Mouse (Mus musculus) thymus, postnatal 14 days (tissue): ENCODE measurements around the gene Cnfn.
"Not testable (repeated sequence)": the region's sequence is repeated elsewhere in the genome, so short reads cannot be mapped to it uniquely, and the experiment has no call there.

Experiments
- DNase-seq: peaks from one replicate; pipeline ENCODE4 v3.0.0; 2021

Cnfn gene

GRCm38 (mm10) chr7:25369058-25369749 lies at the start of gene Cnfn:
Gene Cnfn, minus strand, starts transcription at chr7:25369724.
- DNase-seq: no peak

DNA sequence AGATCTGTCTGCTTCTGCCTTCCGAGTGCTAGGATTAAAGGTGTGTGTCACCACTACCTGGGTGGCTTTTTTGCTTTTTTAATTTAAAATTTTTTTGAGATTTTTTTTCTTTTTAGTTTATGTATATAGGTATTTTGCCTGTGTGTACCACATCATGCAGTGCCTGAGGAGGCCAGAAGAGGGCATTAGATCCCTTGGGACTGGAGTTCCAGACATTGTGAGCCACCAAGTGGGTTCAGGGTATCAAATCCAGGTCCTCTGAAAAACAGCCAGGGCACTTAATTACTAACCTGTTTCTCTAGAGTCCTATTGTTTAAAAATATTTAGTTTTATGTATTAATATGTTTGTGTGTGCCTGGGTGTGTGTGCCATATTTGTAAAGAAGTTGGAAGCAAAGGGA lies 48.1 kb upstream of the Cnfn start:
- peak; percentile 51 for DNase-seq

DNA sequence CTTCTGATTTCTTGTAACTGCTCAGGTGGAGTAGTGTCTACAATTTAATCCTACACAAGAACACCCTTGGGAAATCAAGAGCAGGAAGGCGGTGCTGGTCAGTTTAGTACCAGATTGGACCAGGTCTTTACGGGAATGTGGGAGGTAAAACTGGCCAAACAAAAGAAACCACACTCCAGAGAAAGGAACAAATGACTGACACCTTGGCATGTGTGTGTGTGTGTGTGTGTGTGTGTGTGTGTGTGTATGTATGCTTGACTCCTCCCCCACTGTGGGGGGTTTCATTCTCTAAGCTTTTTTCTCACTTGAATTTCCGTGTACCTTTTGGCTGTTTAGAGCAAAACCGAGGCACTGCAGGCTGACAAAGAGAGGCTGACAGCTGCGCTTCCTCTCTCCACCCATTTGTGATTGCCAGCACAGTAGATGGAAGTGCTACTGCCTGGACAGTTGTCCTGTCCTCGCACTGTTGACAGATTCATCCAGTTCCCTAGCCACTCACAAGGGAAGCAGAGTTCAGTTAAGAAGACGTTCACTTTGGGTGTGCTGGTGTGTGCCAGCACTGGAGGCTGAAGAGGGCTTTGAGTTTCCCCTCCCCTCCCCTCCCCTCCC lies 43.4 kb upstream of the Cnfn start, which contains the start of gene Cxcl17:
Gene Cxcl17, minus strand, starts transcription at position 54 of the 609 bp plus-strand sequence.
- no peak for DNase-seq

DNA sequence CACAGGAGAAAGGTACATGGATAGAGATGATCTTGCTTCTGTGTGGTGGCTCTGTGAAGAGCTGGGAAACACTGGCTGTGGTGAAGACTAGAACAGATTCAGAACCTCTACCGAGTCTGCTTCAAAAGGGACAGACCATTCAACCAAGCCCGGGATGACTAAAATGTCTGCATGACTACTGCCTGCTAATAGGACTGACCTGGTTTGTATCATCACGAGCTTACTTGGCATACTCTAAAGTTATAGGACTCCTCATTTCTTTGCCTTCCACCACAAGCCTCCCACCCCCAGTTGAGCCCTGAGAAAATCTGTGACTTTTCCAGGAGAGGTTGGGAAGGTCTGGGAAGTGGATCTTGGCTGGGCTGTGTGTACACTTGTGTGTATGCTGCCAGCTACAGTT lies 42.3 kb upstream of the Cnfn start:
- DNase-seq: no peak

DNA sequence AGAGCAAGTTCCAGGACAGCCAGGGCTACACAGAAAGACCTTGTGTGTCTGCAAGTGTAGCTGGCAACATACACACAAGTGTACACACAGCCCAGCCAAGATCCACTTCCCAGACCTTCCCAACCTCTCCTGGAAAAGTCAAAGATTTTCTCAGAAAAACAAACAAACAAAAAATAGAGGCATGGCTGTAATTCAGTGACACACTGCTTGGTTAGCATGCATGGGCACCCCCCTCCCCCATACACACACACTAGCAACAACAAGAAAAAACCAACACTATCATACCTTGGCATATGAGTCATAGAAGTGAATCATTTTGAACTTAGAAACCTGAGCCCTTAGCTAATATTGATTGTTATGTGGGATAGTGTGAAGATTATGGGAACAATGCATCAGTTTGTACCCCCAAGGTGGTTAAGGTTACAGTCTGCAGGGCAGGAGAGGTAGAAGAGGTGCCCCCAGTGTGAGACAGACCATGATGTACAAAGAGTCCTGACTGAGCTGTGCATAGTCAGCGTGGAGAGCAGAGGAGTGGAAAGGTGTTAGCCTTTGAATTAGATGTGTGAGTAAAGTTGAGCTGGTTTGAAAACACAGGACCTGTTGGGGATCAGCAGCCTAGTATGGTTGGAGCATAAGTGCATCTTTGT lies 41.6 kb upstream of the Cnfn start:
- DNase-seq: no peak

DNA sequence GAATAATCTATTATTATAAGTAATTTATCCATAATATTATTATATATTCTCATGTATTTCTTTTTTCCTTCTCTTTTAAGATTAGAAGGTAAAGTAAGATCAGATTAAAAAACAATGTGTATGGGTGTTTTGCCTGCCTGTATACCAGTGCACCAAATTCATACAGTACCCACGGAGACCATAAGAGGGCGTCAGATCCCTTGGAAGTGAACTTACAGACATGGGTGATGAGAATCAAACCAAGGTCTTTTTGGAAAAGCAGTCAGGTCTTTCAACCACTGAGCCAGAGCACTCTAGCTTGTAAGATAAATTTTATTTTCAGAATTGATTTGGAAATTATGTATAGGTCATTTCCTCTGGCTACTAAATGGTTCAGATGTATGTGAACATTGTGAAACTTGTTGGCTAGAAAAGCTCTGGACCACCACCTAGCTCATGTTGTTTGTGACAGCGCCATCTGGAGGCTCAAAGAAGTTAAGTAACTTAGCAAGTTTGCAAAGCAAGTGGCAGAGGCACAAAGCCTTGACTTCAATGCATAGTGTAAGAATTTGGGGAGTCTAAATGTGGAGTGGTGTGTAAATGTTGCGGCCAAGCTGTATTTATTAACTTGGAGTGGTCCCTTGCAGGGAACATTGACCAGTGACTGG lies 39.7 kb upstream of the Cnfn start:
- DNase-seq: peak; percentile 56

GRCm38 (mm10) chr7:25406468-25406867 lies 36.9 kb upstream of the Cnfn start:
- no peak for DNase-seq

DNA sequence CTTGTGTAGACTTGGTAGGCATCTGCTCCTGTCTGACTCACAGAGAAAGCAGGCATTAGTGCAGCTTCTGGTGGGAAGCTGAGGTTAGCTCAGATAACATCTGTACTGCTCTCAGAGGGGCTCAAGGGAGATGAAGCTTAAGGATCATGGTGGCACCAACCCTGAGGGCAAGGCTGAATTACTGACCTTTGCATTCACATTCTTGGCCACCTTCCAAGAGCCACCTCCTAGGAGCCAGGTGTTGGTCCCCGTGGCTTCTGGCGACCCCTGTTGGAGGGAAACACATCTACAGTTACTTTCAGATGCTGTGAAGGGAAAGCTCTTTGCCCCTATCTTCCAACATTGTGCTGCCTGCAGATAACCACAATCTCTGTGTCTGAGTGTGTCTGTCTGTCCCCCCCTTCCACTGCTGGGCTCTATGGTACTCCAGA lies 33.2 kb upstream of the Cnfn start:
- DNase-seq: peak; percentile 59

DNA sequence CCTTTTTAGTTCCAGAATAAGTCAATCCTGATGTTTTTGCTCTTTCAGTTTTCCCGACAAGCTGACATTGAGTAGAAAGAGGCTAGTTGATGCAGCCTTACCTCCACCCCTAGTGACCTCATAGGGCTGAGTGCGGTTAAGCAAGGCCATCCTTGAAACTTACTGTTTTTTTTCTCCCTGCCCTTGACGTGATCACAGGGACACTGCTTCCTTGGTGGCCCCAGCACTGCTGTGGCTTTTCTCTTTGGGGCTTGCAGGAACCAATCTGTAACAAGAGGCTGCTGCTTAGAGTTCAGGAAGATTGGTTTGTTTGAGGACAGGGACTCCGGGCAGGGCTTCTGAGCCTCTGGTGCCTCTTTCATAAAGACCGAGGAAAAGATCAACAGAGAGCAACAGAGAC lies 32.5 kb upstream of the Cnfn start:
- no peak for DNase-seq

DNA sequence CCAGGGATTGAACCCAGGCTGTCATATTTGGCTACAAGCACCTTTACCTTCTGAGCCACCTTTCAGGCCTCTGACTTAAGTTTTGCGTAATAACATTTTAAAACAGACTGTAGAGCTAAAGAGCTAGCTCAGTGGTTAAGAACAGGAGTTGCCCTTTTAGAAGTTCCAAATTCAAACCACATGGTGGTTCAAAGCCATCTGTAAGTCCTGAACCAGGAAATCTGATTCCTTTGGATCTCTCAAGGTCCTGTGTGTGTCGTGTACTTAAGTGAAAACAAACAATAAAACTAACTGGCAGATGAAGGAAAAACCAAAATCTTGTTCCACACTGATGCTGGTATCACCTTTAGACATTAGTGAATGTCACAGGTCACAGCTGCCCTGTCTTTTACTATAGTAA lies 32.0 kb upstream of the Cnfn start:
- DNase-seq: no peak

DNA sequence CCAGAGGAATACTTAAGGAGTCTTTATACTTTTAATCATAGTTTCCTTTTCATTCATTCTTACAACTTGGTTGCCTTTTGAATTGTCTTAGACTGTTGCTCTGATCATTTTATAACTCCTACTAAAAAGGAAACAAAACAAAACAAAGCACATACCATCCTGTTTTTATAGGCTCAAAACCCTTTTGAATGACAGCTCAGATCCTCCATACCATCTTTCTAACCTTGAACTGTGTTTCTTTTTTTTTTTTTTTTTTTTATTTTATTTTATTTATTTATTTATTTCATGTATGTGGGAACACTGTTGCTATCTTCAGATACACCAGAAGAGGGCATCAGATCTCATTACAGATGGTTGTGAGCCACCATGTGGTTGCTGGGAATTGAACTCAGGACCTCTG lies 29.5 kb upstream of the Cnfn start:
- not testable (repeated sequence) for DNase-seq

DNA sequence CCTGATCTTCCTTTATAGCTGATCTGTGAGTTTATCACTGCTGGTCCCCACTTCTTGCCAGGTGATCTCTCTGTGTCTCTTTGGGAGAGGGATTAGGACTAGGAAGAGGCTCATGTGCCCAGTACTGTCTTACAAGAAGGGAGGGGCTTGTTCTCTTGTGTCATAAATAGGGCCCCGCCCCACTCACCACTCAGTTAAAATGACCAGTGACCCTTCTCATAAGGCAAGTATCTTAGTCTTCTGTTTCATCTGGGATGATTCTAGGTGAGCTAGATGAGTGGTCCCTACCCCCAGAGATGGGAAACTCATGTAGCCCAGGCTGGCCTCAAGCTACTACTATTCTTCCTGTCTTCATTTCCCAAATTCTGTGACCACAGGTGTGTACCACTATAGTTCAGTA lies 29.1 kb upstream of the Cnfn start, which contains the start of gene Lipe:
Gene Lipe, minus strand, starts transcription at position 101 of the 400 bp plus-strand sequence.
- no peak for DNase-seq

DNA sequence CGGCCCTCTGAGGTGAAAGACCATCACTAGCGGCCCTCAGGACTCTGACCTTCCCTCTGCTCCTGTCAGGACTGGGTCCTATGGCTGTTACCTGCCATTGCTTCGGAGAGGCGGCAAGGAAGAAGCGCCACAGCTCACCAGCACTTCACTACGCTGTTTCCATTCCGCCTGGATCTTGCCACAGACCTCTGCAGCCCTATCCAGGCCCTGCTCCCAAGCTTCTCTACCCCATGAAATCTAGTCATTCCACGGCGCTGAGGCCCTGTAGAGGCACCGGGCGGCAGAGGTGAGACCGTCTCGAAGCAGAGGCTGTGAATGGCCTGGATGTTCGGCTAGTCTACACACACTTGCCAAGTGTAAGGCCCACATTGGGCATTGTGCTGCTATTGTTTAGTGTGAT lies 27.1 kb upstream of the Cnfn start:
- peak; percentile 23 for DNase-seq

DNA sequence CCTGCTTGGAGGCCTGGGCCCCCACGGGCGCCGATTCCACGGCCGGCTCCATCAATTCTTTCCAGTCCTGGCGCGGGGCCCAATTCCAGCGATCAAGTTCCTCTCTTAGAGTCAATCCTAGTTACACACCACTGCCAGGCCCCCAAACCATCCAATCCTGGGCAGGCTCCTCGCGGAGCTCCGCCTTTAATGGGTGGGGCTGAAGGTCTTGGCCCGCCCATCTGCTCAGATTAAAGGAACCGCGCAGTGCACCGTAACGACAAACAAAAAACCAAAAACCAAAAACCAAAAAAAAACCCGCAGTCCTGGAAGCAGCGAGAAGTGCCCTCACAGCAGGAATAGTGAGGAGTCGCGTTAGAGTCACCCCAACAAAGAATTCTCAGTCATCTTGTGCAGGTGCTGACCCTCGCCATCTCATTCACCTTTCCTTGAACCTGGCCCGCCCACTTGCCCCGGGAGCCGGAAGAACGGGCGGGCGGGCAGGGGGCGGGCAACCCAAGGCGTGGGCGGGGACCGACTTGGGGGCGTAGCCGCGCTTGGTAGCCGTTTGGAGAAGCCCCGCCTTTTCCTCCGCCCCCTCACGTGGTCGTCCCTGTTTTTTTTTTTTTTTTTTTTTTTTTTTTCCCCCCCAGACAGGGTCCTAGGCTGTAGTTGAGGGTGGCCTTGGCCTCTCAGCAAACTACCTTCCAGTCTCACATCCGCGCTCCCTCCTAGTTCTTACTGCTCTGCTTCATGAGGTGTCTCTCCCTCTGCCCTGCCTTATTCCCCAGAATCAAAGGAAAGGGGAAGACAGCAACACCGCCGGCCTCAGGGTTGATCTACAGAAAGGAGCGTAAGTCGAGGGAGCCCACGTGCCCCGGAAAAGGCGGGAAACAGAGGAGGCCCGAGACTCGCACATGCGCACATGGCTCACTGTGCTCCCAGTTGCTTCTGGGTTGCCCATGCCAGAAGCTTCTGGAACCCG lies 26.3 kb upstream of the Cnfn start:
- DNase-seq: peak; percentile 94

DNA sequence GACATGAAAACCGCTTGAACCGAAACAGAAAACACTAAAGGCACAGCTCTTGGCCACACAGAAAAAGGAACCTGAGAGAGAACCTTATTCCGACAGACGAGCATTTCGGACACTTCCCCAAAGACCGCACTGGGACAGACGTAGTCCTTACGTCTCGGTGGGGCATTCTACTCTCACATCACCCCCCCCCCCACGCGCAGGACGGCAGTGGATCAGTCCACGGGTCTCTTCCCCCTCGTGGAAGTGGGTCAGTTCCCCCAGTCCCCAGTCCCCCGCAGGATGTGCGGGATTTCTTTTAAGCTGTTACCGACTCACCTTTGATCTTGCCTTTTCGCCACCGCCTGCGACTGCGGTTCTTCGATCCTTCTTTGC lies 25.6 kb upstream of the Cnfn start:
- no peak for DNase-seq

DNA sequence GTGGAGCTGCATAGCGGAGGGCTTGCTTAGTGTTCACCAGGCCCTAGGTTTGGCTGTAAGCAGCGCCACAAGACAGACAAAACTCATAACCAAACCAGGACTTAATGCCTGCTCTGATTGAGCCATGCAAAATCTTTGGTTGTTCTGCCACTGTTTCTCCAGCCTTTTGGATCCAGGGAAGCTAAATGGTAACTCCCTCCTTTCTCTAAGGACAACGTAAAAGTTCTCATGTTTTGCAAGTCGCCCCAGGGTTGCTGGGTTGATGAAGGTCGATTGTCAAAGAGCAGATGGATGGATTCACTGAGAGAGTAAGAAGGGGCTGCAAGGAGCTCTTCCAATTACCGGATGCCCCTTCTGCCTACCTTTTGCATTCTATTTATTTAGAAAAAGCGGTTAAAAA lies 25.2 kb upstream of the Cnfn start:
- no peak for DNase-seq

- DNase-seq: no peak
These were observed 24.1 kb upstream of the Cnfn start for GRCm38 (mm10) chr7:25393451-25394210.

- DNase-seq: no peak
These were observed 23.3 kb upstream of the Cnfn start for GRCm38 (mm10) chr7:25392851-25393250.

DNA sequence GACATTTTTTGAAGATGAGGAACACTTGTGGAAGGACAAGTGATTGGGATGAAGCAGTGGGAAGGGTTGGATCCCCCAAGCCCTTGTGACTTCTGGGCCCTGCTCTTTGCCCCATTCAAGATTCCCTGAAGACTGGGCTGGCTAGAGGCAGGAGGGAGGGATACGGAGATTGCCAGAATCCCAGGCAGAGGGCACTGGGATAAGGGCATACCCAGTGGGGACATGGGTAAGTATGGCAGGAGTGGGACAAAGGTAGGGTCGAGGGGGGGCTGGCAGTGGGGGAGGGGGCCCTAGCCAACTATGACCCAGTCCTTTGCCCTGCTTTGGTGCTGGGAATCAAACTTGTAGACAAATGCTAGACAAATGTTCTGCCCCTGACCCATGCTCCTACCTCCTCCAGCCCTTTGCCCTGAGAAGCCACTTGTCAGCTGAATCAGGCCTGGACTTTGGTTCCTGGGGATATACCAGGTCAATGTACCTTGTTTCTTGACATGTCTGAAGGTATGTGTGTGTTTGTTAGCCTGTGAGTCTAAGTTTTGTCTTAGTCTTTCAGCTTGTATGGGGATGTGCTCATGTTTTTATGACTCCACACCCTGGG lies 22.4 kb upstream of the Cnfn start:
- no peak for DNase-seq

GRCm38 (mm10) chr7:25390986-25391385 lies 21.5 kb upstream of the Cnfn start:
- no peak for DNase-seq

- no peak for DNase-seq
These were observed 20.7 kb upstream of the Cnfn start for GRCm38 (mm10) chr7:25390054-25390770.
